Mouse (Mus musculus) intestine, postnatal 0 days (tissue): Measurements from ENCODE around the gene Wee2. TPM values are rescaled to one million over a fixed set of nuclear protein-coding genes. Genes with fewer than 3 reads are reported as not detected.

ENCODE experiments used
- ATAC-seq: fragments of 200-750 bp; cut with Nextera tagmentation; 2 replicates; pipeline ENCODE4 v1.8.0; 2017; ENCODE audit warnings: mild to moderate bottlenecking, moderate TSS enrichment, moderate library complexity
- H3K27ac ChIP-seq: fragments of 300-500 bp; sonication (generic); 2 replicates; pipeline ENCODE4 v1.5.1; 2014; ENCODE audit warnings: mild to moderate bottlenecking, low read depth, low read length, moderate library complexity
- H3K27me3 ChIP-seq: fragments of 300-500 bp; sonication (generic); replicated peaks from 2 replicates; pipeline ENCODE4 v1.6.1; 2014; ENCODE audit warnings: low read length, mixed read lengths; ENCODE audit not compliant: control insufficient read depth, insufficient read depth
- H3K36me3 ChIP-seq: fragments of 300-500 bp; sonication (generic); 2 replicates; pipeline ENCODE4 v1.6.1; 2014; ENCODE audit warnings: mild to moderate bottlenecking, moderate library complexity; ENCODE audit not compliant: control insufficient read depth, insufficient read depth
- H3K4me1 ChIP-seq: fragments of 300-500 bp; sonication (generic); replicated peaks from 2 replicates; pipeline ENCODE4 v1.6.1; 2014; ENCODE audit warnings: antibody characterized with exemption, low read length, mixed read lengths; ENCODE audit not compliant: control insufficient read depth, insufficient read depth
- H3K4me2 ChIP-seq: fragments of 300-500 bp; sonication (generic); replicated peaks from 2 replicates; pipeline ENCODE4 v1.6.1; 2014; ENCODE audit warnings: low read depth, mild to moderate bottlenecking, moderate library complexity
- H3K4me3 ChIP-seq: fragments of 300-500 bp; sonication (generic); 2 replicates; pipeline ENCODE4 v1.5.1; 2014; ENCODE audit warnings: low read depth, low read length
- H3K9ac ChIP-seq: fragments of 300-500 bp; sonication (generic); 2 replicates; pipeline ENCODE4 v1.6.1; 2014; ENCODE audit warnings: mild to moderate bottlenecking, low read depth, low read length
- H3K9me3 ChIP-seq: fragments of 300-500 bp; sonication (generic); 2 replicates; pipeline ENCODE4 v1.6.1; 2016; ENCODE audit warnings: mixed run types; ENCODE audit not compliant: control insufficient read depth
- CTCF ChIP-seq: sonication (generic); IDR thresholded peaks from 2 replicates; pipeline ENCODE4 v1.5.1; 2016; ENCODE audit warnings: low read depth, mild to moderate bottlenecking, control low read depth, antibody characterized with exemption, moderate library complexity
- WGBS: fragments of 180-500 bp; shearing (Covaris S2); extraction: QIAGEN DNeasy Blood & Tissue Kit; methylation state at CpG from one replicate; pipeline ENCODE4 v1.1.7; 2014; 5-methylcytosine and 5-hydroxymethylcytosine counted together
- polyA plus RNA-seq: library from polyadenylated mRNA; unstranded; fragments of >200 nt; fragmentation: Nextera tagmentation; extraction: Ambion mirVana; gene quantifications from 2 replicates; pipeline ENCODE4 v1.2.1, GENCODE M21; 2015

Wee2 gene
- polyA plus RNA-seq, 1 experiment from 2014 or later: not detected

DNA sequence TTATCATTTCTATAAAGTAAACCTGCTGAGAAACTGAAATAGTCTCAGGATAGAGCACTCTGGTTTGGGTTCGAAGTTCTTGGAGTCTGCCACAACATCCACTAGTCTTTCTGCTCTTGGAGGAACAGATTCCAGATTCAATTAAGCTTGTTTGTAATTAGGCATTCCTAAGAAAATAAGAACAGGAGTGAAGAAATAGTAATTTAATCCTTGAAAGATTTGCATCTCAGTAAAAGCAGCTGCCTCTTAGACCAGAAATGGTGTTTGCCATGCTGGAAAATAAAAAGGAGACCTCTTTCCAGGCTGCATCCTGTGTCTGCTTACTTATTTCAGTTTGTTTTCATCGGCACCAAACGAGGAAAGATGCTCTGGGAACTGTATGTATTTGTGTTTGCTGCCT lies 54.3 kb downstream of the Wee2 start, which contains the start of gene Tas2r108:
Gene Tas2r108 (plus strand): TSS at position 301 of the 400 bp plus-strand sequence.
- ATAC-seq: no peak
- Histone ChIP-seq H3K4me2 (no peak within 1 kb of the TSS), H3K27ac (no peak within 1 kb of the TSS), H3K27me3 (no peaks in the 10 kb centered on the region), H3K9ac (no peak within 1 kb of the TSS), H3K4me1 (no peaks in the 10 kb centered on the region), H3K36me3 (no peaks in the 10 kb centered on the region), H3K9me3 (no peaks in the 10 kb centered on the region), H3K4me3 (no peak within 1 kb of the TSS)
- WGBS: 83% methylated on average over 3 of the region's 3 CpGs
- no peak for TF ChIP-seq CTCF

Other genes starting within 250 kb of the Wee2 start
- gene Agk, start 113.9 kb upstream of the Wee2 start, polyA plus RNA-seq: 10.0 and 10.9 TPM in 2 replicates
- gene E330009J07Rik, start 3.0 kb upstream of the Wee2 start, polyA plus RNA-seq: 4.4 TPM in 2 replicates
- 82.8 and 89.1 TPM in 2 replicates for gene Ssbp1, start 32.3 kb downstream of the Wee2 start, polyA plus RNA-seq
- not detected in 2 replicates for gene Tas2r137, start 52.1 kb downstream of the Wee2 start, polyA plus RNA-seq
- not detected in 2 replicates for gene Tas2r108, start 54.4 kb downstream of the Wee2 start, polyA plus RNA-seq
- not detected in 2 replicates for gene Prss37, start 80.4 kb downstream of the Wee2 start, polyA plus RNA-seq
- not detected in 2 replicates for gene Olfr461, start 116.0 kb downstream of the Wee2 start, polyA plus RNA-seq
- gene Olfr460, start 130.4 kb downstream of the Wee2 start, polyA plus RNA-seq: not detected in 2 replicates
- gene Clec5a, start 146.7 kb downstream of the Wee2 start, polyA plus RNA-seq: 0.77 and 1.1 TPM in 2 replicates
- gene Tas2r138, start 174.2 kb downstream of the Wee2 start, polyA plus RNA-seq: not detected in 2 replicates
- 38.9 and 52.2 TPM in 2 replicates for gene Mgam, start 189.7 kb downstream of the Wee2 start, polyA plus RNA-seq